Mouse (Mus musculus): ENCODE measurements around the gene Onecut3. TPM values are rescaled to one million over a fixed set of nuclear protein-coding genes. Genes with fewer than 3 reads are reported as not detected.

Gene Onecut3
- polyA plus RNA-seq, 1 experiment from 2014 or later = not detected

- H3K79me2 ChIP-seq (ENCODE audit: inconsistent target) = no peaks in the 10 kb centered on the region
- H3K4me3 ChIP-seq (ENCODE audit: inconsistent target) = no peak overlapping the region
- 43% methylated on average over 9 of the region's 9 CpGs for WGBS (ENCODE audit: missing documents)
- H3K36me3 ChIP-seq (ENCODE audit: inconsistent target) = no peaks in the 10 kb centered on the region
- no peak overlapping the region for H3K27ac ChIP-seq
Observed at GRCm38 (mm10) chr10:80526172-80526571, 31.5 kb downstream of the Onecut3 start.

- no peaks in the 10 kb centered on the region for H3K36me3 ChIP-seq (ENCODE audit: inconsistent target)
- no peak overlapping the region for H3K27ac ChIP-seq
- WGBS (ENCODE audit: missing documents) = 90% methylated on average over 11 of the region's 11 CpGs
- no peak overlapping the region for H3K4me3 ChIP-seq (ENCODE audit: inconsistent target)
- no peaks in the 10 kb centered on the region for H3K79me2 ChIP-seq (ENCODE audit: inconsistent target)
Observed at GRCm38 (mm10) chr10:80532783-80533182, 38.1 kb downstream of the Onecut3 start.

- Histone ChIP-seq H3K27ac (no peak overlapping the region), H3K4me3 (ENCODE audit: inconsistent target) (no peak overlapping the region), H3K36me3 (ENCODE audit: inconsistent target) (no peaks in the 10 kb centered on the region), H3K79me2 (ENCODE audit: inconsistent target) (no peaks in the 10 kb centered on the region)
- 33% methylated on average over 7 of the region's 7 CpGs for WGBS (ENCODE audit: missing documents)
Observed at GRCm38 (mm10) chr10:80533704-80534103, 39.1 kb downstream of the Onecut3 start.

GRCm38 (mm10) chr10:80535071-80535470, 40.4 kb downstream of the Onecut3 start:
- H3K36me3 ChIP-seq (ENCODE audit: inconsistent target) = no peaks in the 10 kb centered on the region
- WGBS (ENCODE audit: missing documents) = 4% methylated on average over 14 of the region's 14 CpGs
- no peak overlapping the region for H3K27ac ChIP-seq
- no peaks in the 10 kb centered on the region for H3K79me2 ChIP-seq (ENCODE audit: inconsistent target)
- H3K4me3 ChIP-seq (ENCODE audit: inconsistent target) = no peak overlapping the region

- no peaks in the 10 kb centered on the region for H3K79me2 ChIP-seq (ENCODE audit: inconsistent target)
- no peaks in the 10 kb centered on the region for H3K36me3 ChIP-seq (ENCODE audit: inconsistent target)
- no peak overlapping the region for H3K27ac ChIP-seq
- WGBS (ENCODE audit: missing documents) = 40% methylated on average over 13 of the region's 13 CpGs
- no peak overlapping the region for H3K4me3 ChIP-seq (ENCODE audit: inconsistent target)
Observed at GRCm38 (mm10) chr10:80535711-80536110, 41.1 kb downstream of the Onecut3 start.

- Histone ChIP-seq H3K27ac (no peak overlapping the region), H3K4me3 (ENCODE audit: inconsistent target) (no peak overlapping the region), H3K79me2 (ENCODE audit: inconsistent target) (no peaks in the 10 kb centered on the region), H3K36me3 (ENCODE audit: inconsistent target) (peaks cover 18% of the 10 kb centered on the region)
- WGBS (ENCODE audit: missing documents) = 45% methylated on average over 5 of the region's 5 CpGs
Observed at GRCm38 (mm10) chr10:80538180-80538579, 43.5 kb downstream of the Onecut3 start.

- H3K27ac ChIP-seq = no peak within 1 kb of the TSS
- no peak within 1 kb of the TSS for H3K4me3 ChIP-seq (ENCODE audit: inconsistent target)
- no peaks in the 10 kb centered on the region for H3K79me2 ChIP-seq (ENCODE audit: inconsistent target)
- peaks cover 25% of the 10 kb centered on the region for H3K36me3 ChIP-seq (ENCODE audit: inconsistent target)
- 6% methylated on average over 30 of the region's 30 CpGs for WGBS (ENCODE audit: missing documents)
Observed at GRCm38 (mm10) chr10:80538710-80539394, 44.2 kb downstream of the Onecut3 start, which contains the start of gene Atp8b3. Atp8b3 (minus strand) TSS chr10:80539124.

GRCm38 (mm10) chr10:80539493-80539892, 44.9 kb downstream of the Onecut3 start:
- Histone ChIP-seq H3K27ac (no peak overlapping the region), H3K79me2 (ENCODE audit: inconsistent target) (no peaks in the 10 kb centered on the region), H3K36me3 (ENCODE audit: inconsistent target) (peaks cover 31% of the 10 kb centered on the region), H3K4me3 (ENCODE audit: inconsistent target) (no peak overlapping the region)
- WGBS (ENCODE audit: missing documents) = 54% methylated on average over 4 of the region's 5 CpGs

GRCm38 (mm10) chr10:80543873-80544272, 49.2 kb downstream of the Onecut3 start:
- H3K4me3 ChIP-seq (ENCODE audit: inconsistent target) = no peak overlapping the region
- WGBS (ENCODE audit: missing documents) = 95% methylated on average over 14 of the region's 14 CpGs
- H3K36me3 ChIP-seq (ENCODE audit: inconsistent target) = peaks cover 56% of the 10 kb centered on the region

GRCm38 (mm10) chr10:80545590-80545989, 51.0 kb downstream of the Onecut3 start:
- Histone ChIP-seq H3K4me3 (ENCODE audit: inconsistent target) (no peak overlapping the region), H3K36me3 (ENCODE audit: inconsistent target) (peaks cover 67% of the 10 kb centered on the region), H3K27ac (no peak overlapping the region), H3K79me2 (ENCODE audit: inconsistent target) (peaks cover 2% of the 10 kb centered on the region; the same call in 1 of the 2 replicates)
- WGBS (ENCODE audit: missing documents) = 92% methylated on average over 8 of the region's 8 CpGs

More at GRCm38 (mm10) chr10:80543873-80544272, 49.2 kb downstream of the Onecut3 start:
- Histone ChIP-seq H3K27ac (no peak overlapping the region), H3K79me2 (ENCODE audit: inconsistent target) (no peaks in the 10 kb centered on the region)

- peaks cover 62% of the 10 kb centered on the region for H3K36me3 ChIP-seq (ENCODE audit: inconsistent target)
- no peak overlapping the region for H3K4me3 ChIP-seq (ENCODE audit: inconsistent target)
- no peak overlapping the region for H3K27ac ChIP-seq
- WGBS (ENCODE audit: missing documents) = 88% methylated on average over 4 of the region's 4 CpGs
- H3K79me2 ChIP-seq (ENCODE audit: inconsistent target) = peaks cover 15% of the 10 kb centered on the region
Observed at GRCm38 (mm10) chr10:80546945-80547344, 52.3 kb downstream of the Onecut3 start.

- H3K36me3 ChIP-seq (ENCODE audit: inconsistent target) = peaks cover 56% of the 10 kb centered on the region
- H3K79me2 ChIP-seq (ENCODE audit: inconsistent target) = peaks cover 21% of the 10 kb centered on the region
- no peak overlapping the region for H3K4me3 ChIP-seq (ENCODE audit: inconsistent target)
- H3K27ac ChIP-seq = no peak overlapping the region
- 96% methylated on average over 15 of the region's 15 CpGs for WGBS (ENCODE audit: missing documents)
Observed at GRCm38 (mm10) chr10:80547539-80547938, 52.9 kb downstream of the Onecut3 start.

GRCm38 (mm10) chr10:80548428-80549006, 53.9 kb downstream of the Onecut3 start:
- Histone ChIP-seq H3K79me2 (ENCODE audit: inconsistent target) (peaks cover 31% of the 10 kb centered on the region), H3K36me3 (ENCODE audit: inconsistent target) (peaks cover 46% of the 10 kb centered on the region), H3K27ac (no peak overlapping the region), H3K4me3 (ENCODE audit: inconsistent target) (no peak overlapping the region)
- WGBS (ENCODE audit: missing documents) = 82% methylated on average over 10 of the region's 10 CpGs

- Histone ChIP-seq H3K79me2 (ENCODE audit: inconsistent target) (peaks cover 39% of the 10 kb centered on the region), H3K27ac (no peak overlapping the region), H3K4me3 (ENCODE audit: inconsistent target) (no peak overlapping the region), H3K36me3 (ENCODE audit: inconsistent target) (peaks cover 39% of the 10 kb centered on the region)
- WGBS (ENCODE audit: missing documents) = 94% methylated on average over 21 of the region's 21 CpGs
Observed at GRCm38 (mm10) chr10:80549279-80549678, 54.6 kb downstream of the Onecut3 start.

- H3K36me3 ChIP-seq (ENCODE audit: inconsistent target) = peaks cover 13% of the 10 kb centered on the region
- 89% methylated on average over 9 of the region's 9 CpGs for WGBS (ENCODE audit: missing documents)
- no peak overlapping the region for H3K27ac ChIP-seq
- H3K79me2 ChIP-seq (ENCODE audit: inconsistent target) = peaks cover 70% of the 10 kb centered on the region
- no peak overlapping the region for H3K4me3 ChIP-seq (ENCODE audit: inconsistent target)
Observed at GRCm38 (mm10) chr10:80552364-80552763, 57.7 kb downstream of the Onecut3 start.
